ENCODE assay signal across 10 mouse cellular contexts in the genomic region with DNA sequence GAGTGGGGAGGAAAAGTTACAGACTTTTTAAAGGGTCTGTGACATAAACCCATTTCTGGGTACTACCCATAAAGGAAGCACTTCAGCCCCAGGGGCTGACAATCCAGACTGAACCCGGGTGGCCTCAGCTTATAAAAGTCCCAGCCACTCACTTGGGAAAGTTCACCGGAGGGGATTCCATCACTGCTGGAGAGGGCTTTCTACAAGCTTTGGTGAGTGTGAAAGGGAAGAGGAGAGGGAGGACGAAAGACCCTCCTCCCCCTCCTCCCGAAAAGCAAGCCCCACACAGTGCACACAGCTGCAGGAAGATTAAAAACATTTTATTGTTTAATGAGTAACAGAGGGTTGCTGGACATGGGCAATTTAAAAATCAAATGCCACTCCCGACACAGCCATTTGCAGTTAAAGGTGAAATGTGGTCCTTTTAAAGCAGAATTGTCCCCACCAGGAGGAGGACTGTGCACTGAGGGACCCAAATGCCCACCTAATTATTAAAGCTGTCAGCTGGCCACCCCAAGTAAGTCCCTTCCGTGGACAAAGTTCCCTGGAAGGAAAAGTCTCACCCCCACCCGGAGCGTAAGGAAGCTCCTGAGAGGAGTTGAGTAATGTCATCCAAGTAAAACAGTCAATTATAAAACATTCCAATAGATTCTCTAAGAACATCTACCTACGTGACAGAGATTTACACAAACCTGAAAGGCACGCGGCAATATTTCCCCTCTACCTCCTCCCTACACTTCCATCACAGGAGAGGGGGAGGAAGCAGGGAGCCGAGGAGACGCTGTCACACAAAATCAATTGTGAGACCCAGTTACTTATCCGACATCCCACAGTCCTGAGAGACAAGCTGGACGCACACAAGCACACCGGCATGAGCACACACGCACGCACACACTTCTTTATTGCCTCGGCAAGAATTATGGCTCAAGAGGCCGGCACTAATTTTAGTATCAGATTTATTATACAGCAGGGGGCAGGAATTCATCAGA. TPM values are rescaled to one million over a fixed set of nuclear protein-coding genes. Genes with fewer than 3 reads are reported as not detected.
DNase-seq lines count a peak whose midpoint lies in the region; ATAC-seq and TF ChIP-seq lines count a peak whose summit lies in the region.
"Had no signal": no experiment of that assay in that cellular context is flagged by ENCODE, and none has a peak within 500 bp of the region (broad histone marks: within the 10 kb centered on the region; RNA-seq: fewer than 3 reads in every experiment).

No protein-coding gene starts in this region.

- 0 out of 2 replicates have a peak overlapping the region, but pooled peaks have one; percentile 16 for H3K27ac ChIP-seq in intestine, embryonic 14.5 days (ENCODE audit: low read depth)
- H3K27ac ChIP-seq in intestine, postnatal 0 days (ENCODE audit: low read depth, low read length) = no peak overlapping the region
- H3K27ac ChIP-seq in midbrain, embryonic 11.5 days (ENCODE audit: low read depth, low read length) = peak overlapping the region; percentile 84
- H3K27ac ChIP-seq: heart, adult 2 months had no signal

- TF ChIP-seq CTCF in intestine, postnatal 0 days (IDR thresholded peaks at IDR 0.05; ENCODE audit: low read depth) = no peak

- H3K4me2 ChIP-seq in intestine, embryonic 14.5 days (ENCODE audit: low read length) = peak overlapping the region; percentile 20; the same call in 1 of the 2 replicates
- H3K4me2 ChIP-seq in intestine, postnatal 0 days (replicated peaks; ENCODE audit: low read depth) = no peak overlapping the region
- H3K4me2 ChIP-seq in midbrain, embryonic 11.5 days = no peak overlapping the region; the same call in 1 of the 2 replicates

- no peak overlapping the region for H3K9ac ChIP-seq in intestine, embryonic 14.5 days (ENCODE audit: low read length)
- H3K9ac ChIP-seq in intestine, postnatal 0 days (ENCODE audit: low read depth, low read length) = no peak overlapping the region
- H3K9ac ChIP-seq in midbrain, embryonic 11.5 days (ENCODE audit: low read length) = peak overlapping the region; percentile 18; the same call in 1 of the 2 replicates

- H3K27me3 ChIP-seq in intestine, embryonic 14.5 days (replicated peaks; ENCODE audit: control insufficient read depth, insufficient read depth, low read length) = no peaks in the 10 kb centered on the region
- no peaks in the 10 kb centered on the region for H3K27me3 ChIP-seq in intestine, postnatal 0 days (replicated peaks; ENCODE audit: control insufficient read depth, insufficient read depth, low read length)
- H3K27me3 ChIP-seq in midbrain, embryonic 11.5 days (ENCODE audit: control insufficient read depth, insufficient read depth, low read length) = no peaks in the 10 kb centered on the region

- DNase-seq in intestine, embryonic 14.5 days (ENCODE audit: low spot score) = no peak
- peak; percentile 66 for DNase-seq in embryo, embryonic 10.5 days (ENCODE audit: low spot score)
- peak; percentile 84 for DNase-seq in forelimb bud, embryonic 11.5 days (ENCODE audit: low read depth, low spot score)
- peak; percentile 91 for DNase-seq in midbrain, embryonic 11.5 days (ENCODE audit: low spot score, missing footprints)
- no peak for DNase-seq in spleen, postnatal 36 days (ENCODE audit: low spot score in 2 of 2)
- no peak for DNase-seq in testis, postnatal 14 days (ENCODE audit: low spot score)
- DNase-seq: adrenal gland, adult 2 months; heart, adult 2 months had no signal

- H3K36me3 ChIP-seq in intestine, embryonic 14.5 days (ENCODE audit: control insufficient read depth, insufficient read depth, low read length) = 0 out of 2 replicates have a peak, but pooled peaks cover under 1% of the 10 kb centered on the region
- no peaks in the 10 kb centered on the region for H3K36me3 ChIP-seq in intestine, postnatal 0 days (ENCODE audit: control insufficient read depth, insufficient read depth)
- peaks cover 2% of the 10 kb centered on the region; the same call in 1 of the 2 replicates for H3K36me3 ChIP-seq in midbrain, embryonic 11.5 days (ENCODE audit: control insufficient read depth, insufficient read depth, low read length)

- H3K4me3 ChIP-seq in intestine, embryonic 14.5 days (ENCODE audit: low read depth, low read length) = no peak overlapping the region
- H3K4me3 ChIP-seq in intestine, postnatal 0 days (ENCODE audit: low read depth, low read length) = no peak overlapping the region
- H3K4me3 ChIP-seq in midbrain, embryonic 11.5 days (ENCODE audit: low read depth, low read length) = no peak overlapping the region
- H3K4me3 ChIP-seq: heart, adult 2 months had no signal

- WGBS in intestine, embryonic 14.5 days = 17% methylated on average over 20 of the region's 20 CpGs
- 32% methylated on average over 20 of the region's 20 CpGs for WGBS in intestine, postnatal 0 days
- 17% methylated on average over 20 of the region's 20 CpGs for WGBS in midbrain, embryonic 11.5 days

- H3K9me3 ChIP-seq in intestine, embryonic 14.5 days (ENCODE audit: control insufficient read depth, low read length) = no peaks in the 10 kb centered on the region
- no peaks in the 10 kb centered on the region for H3K9me3 ChIP-seq in intestine, postnatal 0 days (ENCODE audit: control insufficient read depth)
- no peaks in the 10 kb centered on the region for H3K9me3 ChIP-seq in midbrain, embryonic 11.5 days (ENCODE audit: control insufficient read depth, low read length)

- no peak for ATAC-seq in intestine, embryonic 14.5 days (replicated peaks; ENCODE audit: low FRiP score, low TSS enrichment, low read depth)
- no peak for ATAC-seq in intestine, postnatal 0 days
- peak; percentile 56 for ATAC-seq in midbrain, embryonic 11.5 days (ENCODE audit: low FRiP score)
- no peak for ATAC-seq in monocyte, adult 5-6 weeks (replicated peaks; ENCODE audit: insufficient number of reproducible peaks, low FRiP score, low TSS enrichment, poor library complexity, severe bottlenecking)

- peaks cover 67% of the 10 kb centered on the region for H3K4me1 ChIP-seq in intestine, embryonic 14.5 days (replicated peaks; ENCODE audit: control insufficient read depth, insufficient read depth, low read length)
- 0 out of 2 replicates have a peak, but pooled peaks cover 3% of the 10 kb centered on the region for H3K4me1 ChIP-seq in intestine, postnatal 0 days (replicated peaks; ENCODE audit: control insufficient read depth, insufficient read depth, low read length)
- peaks cover 82% of the 10 kb centered on the region for H3K4me1 ChIP-seq in midbrain, embryonic 11.5 days (ENCODE audit: control insufficient read depth, insufficient read depth, low read length)

RNA-seq across cellular contexts. Expression of gene Msi2, which starts 24.1 kb away (rescaled TPM):
- 13.6 and 15.1 TPM in 2 replicates for polyA plus RNA-seq in intestine, embryonic 14.5 days (2014; fragmentation: Nextera tagmentation; extraction: Ambion mirVana)
- polyA plus RNA-seq in intestine, postnatal 0 days (2015; fragmentation: Nextera tagmentation; extraction: Ambion mirVana) = 7.5 and 8.9 TPM in 2 replicates
- 25.7 and 27.0 TPM in 2 replicates for polyA plus RNA-seq in midbrain, embryonic 11.5 days (2014; fragmentation: Nextera tagmentation; extraction: Ambion mirVana)
- total RNA-seq in monocyte, adult 5-6 weeks (2017) = 19.4 to 72.0 TPM (median 35.2 TPM) in 3 replicates

Comparison
In these comparisons a context has a peak if more than half of its experiments do, and no peak if none do; other contexts are left out.
1. DNase-seq: peak in embryo, embryonic 10.5 days (single experiment), forelimb bud, embryonic 11.5 days (single experiment) and midbrain, embryonic 11.5 days (single experiment); none in intestine, embryonic 14.5 days (single experiment), spleen, postnatal 36 days (0 of 2) and testis, postnatal 14 days (single experiment).